Mouse (Mus musculus): ENCODE measurements around the gene Dppa4. TPM values are rescaled to one million over a fixed set of nuclear protein-coding genes. Genes with fewer than 3 reads are reported as not detected.

The Dppa4 gene
- total RNA-seq, 2 experiments from 2014 or later = not detected

DNA sequence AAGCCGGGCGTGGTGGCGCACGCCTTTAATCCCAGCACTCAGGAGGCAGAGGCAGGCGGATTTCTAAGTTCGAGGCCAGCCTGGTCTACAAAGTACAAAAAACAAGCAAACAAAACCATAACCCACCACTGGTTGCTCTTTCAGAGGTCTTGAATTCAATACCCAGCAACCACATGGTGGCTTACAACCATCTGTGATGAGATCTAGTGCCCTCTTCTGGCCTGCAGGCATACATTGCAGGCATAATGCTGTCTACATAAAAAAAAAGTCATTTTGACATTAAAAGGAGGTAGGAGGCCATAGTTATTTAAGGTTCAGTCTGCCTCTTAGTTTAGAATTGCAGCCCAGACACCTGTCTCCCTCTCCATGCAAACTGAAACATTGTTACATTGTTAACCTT is 37.2 kb downstream of the Dppa4 start:
- no peak for ATAC-seq (replicated peaks; ENCODE audit: low FRiP score, low TSS enrichment, poor library complexity, severe bottlenecking)

DNA sequence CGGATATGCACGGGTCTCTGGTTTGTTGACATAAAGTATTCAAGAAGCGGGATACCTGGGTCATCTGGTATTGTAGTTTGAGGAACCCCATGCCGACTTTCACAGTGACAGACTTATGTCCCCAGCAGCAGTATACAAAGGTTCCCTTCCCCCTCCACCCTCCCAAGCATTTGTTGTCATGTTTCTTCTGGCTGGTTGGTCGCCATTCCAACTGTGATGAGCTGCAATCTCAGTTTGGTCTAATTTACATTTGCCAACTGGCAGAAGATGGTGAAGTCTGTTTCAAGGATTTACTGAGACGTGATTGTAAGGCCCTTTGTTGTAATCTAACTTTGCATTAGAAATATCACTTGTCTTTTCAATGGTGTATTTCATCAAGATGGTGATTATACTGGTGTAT is 39.6 kb downstream of the Dppa4 start:
- ATAC-seq (replicated peaks; ENCODE audit: low FRiP score, low TSS enrichment, poor library complexity, severe bottlenecking) = no peak

GRCm38 (mm10) chr16:48323602-48324345 is 40.2 kb downstream of the Dppa4 start:
- ATAC-seq (replicated peaks; ENCODE audit: low FRiP score, low TSS enrichment, poor library complexity, severe bottlenecking) = no peak

DNA sequence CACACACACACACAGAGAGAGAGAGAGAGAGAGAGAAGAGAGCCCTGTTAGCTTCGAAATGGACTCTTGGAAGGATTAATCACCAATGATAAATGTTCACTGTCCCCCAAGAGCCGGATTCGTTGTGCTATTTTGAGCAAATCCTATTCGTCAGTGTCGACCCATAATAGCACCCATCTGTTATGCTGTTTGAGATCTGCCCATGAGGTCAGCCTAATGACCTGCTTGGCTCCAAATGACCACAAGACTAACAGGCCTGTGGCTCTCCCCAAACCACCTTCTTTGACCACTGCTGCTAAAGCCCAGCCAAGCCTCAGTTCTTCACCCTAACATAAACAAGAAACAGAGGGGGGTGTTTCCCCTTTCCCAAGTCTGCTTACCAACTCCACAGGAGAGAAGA is 43.4 kb downstream of the Dppa4 start:
- ATAC-seq (replicated peaks; ENCODE audit: low FRiP score, low TSS enrichment, poor library complexity, severe bottlenecking) = no peak

DNA sequence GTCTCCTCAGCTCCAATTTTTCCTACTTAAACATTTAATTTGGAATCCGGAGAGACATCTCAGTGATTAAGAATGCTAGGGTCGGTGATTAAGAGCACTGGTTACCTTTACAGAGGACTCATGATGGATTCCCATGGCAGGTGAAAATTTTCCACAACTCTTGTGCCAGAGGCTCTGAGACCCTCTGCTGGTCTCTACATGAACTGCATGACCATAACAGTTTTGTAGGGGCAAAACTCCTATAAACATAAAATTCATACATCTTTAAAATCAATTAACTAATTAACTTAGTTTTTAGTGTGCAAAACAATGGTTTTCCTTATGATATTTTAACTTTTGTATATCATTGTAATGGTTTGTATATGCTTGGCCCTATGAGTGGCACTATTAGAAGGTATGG is 44.9 kb downstream of the Dppa4 start:
- ATAC-seq (replicated peaks; ENCODE audit: low FRiP score, low TSS enrichment, poor library complexity, severe bottlenecking) = no peak

DNA sequence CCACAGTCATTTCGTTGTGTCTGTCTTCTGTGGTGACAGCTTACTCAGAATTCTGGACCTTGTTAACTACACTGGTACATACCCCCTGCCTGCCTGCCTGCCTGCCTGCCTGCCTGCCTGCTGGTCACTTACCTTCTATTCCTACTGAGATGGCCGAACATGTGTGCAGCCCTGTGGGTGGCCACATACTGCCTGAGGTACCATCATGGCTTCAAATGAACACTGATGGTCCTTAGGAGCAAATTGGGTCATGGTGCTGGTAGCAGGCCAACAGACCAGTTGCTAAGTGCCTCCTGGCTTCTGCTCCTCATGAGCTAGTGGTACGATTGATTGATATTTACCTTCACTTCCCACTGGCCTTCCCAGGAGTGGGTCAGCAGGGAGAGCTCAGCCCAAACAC is 48.3 kb downstream of the Dppa4 start:
- no peak for ATAC-seq (replicated peaks; ENCODE audit: low FRiP score, low TSS enrichment, poor library complexity, severe bottlenecking)

DNA sequence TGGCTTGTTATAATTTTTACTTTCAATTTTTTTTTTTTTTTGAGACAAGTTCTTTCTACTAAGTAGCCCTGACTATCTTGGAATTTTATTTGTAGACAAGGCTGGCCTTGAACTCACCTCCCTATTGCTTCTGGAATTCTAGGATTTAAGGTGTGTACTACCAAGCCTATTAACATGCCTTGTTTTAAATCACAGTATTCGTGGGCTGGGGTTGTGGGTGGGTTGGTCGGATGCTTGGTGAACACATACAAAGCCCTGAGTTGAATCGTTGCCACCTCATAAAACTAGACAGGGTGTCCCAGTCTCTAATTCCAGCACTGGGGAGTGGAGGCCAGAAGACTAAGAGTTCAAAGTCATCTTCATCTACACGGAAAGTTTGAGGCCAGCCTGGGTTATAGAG is 51.8 kb downstream of the Dppa4 start:
- ATAC-seq (replicated peaks; ENCODE audit: low FRiP score, low TSS enrichment, poor library complexity, severe bottlenecking) = no peak

Other genes with a start within 250 kb of the Dppa4 start
- gene Dppa2, start 20.2 kb downstream of the Dppa4 start, total RNA-seq (2014; fragmentation: Nextera tagmentation) = not detected in 2 replicates
- not detected in 2 replicates for gene Dppa2, start 20.2 kb downstream of the Dppa4 start, total RNA-seq (2017)
- not detected in 2 replicates for gene Gm5485, start 128.7 kb downstream of the Dppa4 start, total RNA-seq (2014; fragmentation: Nextera tagmentation)
- gene Gm5485, start 128.7 kb downstream of the Dppa4 start, total RNA-seq (2017) = not detected in 2 replicates
- gene Morc1, start 147.5 kb downstream of the Dppa4 start, total RNA-seq (2014; fragmentation: Nextera tagmentation) = not detected in 2 replicates
- not detected in 2 replicates for gene Morc1, start 147.5 kb downstream of the Dppa4 start, total RNA-seq (2017)

Measured in megakaryocyte-erythroid progenitor cell, adult 5-6 weeks (primary cell).